Mouse (Mus musculus) R1 (cell line): ENCODE results near the gene Tesk1.
A peak's percentile ranks its signal among the peaks of the same experiment; 100 is the strongest.

ENCODE experiments used
- DNase-seq: peaks from one replicate; pipeline ENCODE4 v3.0.0-alpha.2; 2018; ENCODE audit warnings: low read depth, low spot score

The Tesk1 gene

GRCm38 (mm10) chr4:43441639-43442038 is at the start of gene Tesk1:
Gene Tesk1 (plus strand): TSS chr4:43441939.
- no peak for DNase-seq

GRCm38 (mm10) chr4:43394345-43394891 is 47.3 kb upstream of the Tesk1 start:
- no peak for DNase-seq

DNA sequence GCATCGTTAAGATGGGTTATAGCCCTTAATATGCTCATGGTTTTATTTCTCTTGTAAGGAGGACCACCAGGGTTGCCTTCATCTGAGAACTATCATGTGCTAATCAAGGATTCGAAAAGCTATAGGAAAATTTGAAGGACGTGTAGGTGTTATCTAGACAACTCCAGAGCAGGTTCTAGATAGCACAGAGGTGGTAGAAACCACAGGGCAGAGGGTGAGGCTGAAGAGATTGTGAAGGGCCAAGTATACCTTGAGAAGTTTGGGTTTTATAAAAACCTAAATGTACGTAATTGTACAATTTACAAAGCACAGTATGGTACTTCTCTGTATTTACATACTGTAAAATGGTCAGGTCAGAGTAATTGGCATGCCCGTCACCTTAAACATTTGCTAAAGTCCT is 46.6 kb upstream of the Tesk1 start:
- no peak for DNase-seq

GRCm38 (mm10) chr4:43395836-43396235 is 45.9 kb upstream of the Tesk1 start:
- DNase-seq: no peak

DNA sequence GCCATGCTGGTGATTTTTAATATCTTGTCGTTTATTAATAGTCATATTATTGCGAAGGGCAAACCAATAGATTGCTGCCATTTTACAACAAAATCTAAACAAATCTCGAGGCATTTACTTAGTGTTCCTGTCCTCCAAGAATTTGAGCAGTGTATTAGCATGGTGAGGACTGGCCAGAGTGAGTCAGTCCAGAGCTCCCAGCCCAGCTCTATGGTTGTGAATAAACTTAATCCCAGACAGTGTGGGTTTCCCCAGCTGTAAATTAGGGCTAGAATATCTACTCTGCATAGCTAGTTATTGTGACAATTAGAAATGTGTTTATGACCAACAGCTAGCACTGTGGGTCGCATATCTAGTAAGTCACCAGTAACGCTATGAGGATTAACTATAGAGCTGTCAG is 45.4 kb upstream of the Tesk1 start:
- no peak for DNase-seq

GRCm38 (mm10) chr4:43398014-43398413 is 43.7 kb upstream of the Tesk1 start:
- no peak for DNase-seq

DNA sequence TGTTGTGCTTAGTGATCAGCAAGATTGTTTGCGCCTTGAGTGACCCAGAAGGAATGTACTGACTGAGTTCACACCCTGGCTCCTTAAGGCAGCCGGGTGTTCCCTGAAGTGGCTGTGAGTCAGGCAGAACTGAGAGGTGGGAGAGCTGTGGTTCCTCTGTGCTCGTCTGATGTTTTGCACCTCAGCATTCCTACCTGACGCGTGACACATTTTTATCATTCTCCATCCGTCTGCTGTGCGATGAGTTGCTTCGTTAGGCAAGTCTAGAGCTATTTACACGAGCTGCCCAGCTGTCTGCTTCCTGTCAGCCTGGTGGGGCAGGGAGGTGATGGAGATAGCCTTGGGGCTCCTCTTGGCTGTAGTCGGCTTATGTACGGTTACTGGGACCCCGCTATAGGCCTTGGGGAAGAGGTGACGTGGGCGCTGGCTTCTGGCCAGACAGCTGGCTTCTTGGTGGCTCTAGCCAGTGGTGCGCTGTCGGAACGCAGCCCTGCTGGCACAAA is 42.9 kb upstream of the Tesk1 start:
- peak; percentile 89 for DNase-seq

- peak; percentile 54 for DNase-seq
Measured at GRCm38 (mm10) chr4:43399391-43400131, 42.2 kb upstream of the Tesk1 start.

DNA sequence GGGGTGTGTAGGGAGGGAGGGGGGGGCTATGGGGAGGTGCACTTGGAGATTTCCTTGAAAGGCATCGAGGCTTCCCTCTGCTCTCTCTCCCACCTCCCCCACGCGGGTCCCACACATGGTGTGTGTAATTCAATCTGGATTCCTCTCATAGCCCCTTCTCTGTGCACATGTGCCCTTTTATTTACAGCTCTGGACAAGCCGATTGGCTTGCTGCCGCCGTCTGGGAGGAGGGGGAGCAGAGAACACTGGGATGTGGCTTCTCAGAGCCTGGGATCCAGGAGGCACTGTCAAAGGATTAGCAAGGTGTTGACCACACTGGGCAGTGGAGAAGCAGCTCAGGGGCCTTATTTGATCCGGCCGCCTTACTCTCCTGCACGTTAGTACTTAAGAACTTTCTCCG is 40.8 kb upstream of the Tesk1 start:
- no peak for DNase-seq

GRCm38 (mm10) chr4:43401486-43401885 is 40.3 kb upstream of the Tesk1 start:
- no peak for DNase-seq

DNA sequence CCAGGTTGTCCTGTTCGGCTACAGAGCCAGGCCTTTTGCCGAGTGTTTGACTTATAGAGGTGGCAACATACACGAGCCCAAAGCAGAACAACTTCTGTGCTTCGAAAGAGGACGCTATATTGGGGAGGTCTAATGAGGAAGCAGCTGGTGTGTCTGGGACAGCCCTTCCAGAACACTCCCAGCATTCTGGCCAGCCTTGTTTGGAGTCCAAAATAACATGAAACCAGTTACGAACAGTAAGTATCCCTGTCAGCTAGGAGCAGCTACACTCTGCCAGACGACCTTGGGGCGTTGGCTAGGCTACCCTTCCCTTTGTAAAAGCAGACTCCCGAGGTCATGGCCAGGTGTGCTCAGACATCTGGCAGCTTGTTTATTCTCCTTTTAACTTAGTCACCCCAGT is 39.5 kb upstream of the Tesk1 start:
- peak; percentile 71 for DNase-seq

GRCm38 (mm10) chr4:43404697-43405096 is 37.0 kb upstream of the Tesk1 start:
- DNase-seq: peak; percentile 98

GRCm38 (mm10) chr4:43406162-43406971 is 35.4 kb upstream of the Tesk1 start:
- DNase-seq: peak; percentile 98

DNA sequence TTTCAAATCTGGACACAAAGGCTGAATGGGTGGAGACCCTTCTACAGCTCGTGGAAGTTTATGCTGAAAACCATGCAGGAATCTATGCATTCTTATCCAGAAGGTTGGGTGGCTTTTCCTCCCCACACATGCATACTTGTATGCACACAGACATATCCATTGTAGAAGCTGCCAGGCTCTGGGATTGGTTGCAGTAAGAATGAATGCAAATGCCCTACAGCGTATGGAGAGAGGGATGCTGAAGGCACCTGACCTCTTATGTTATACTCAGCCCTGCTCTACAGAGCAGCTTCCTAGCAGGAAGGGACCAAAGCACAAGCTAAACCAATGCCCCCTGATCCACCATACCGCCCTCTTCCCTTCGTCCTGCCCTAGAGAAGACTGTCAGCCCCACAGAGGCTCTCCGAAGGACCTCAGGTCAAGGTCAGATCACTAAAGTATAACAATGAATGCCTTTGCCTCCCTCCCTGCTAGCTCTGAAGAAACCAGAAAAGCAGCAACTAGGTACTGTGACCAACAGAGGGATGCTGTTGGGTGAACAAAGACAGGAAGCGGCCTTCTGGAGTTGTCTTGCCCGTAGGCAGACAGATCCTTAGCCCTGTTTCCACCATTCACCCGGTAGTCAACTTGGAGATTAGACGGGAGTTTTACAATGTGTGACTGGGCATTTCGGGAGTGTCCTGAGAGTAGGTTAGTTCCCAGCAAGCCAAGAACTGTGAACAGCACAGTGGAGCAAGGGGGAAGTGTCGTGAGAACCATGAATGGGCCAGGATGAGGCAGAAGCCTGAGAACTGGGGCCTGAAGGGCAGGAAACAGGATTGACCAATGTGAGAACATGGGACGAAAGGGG is 34.4 kb upstream of the Tesk1 start:
- DNase-seq: peak; percentile 89

GRCm38 (mm10) chr4:43414761-43415160 is 27.0 kb upstream of the Tesk1 start:
- DNase-seq: no peak

DNA sequence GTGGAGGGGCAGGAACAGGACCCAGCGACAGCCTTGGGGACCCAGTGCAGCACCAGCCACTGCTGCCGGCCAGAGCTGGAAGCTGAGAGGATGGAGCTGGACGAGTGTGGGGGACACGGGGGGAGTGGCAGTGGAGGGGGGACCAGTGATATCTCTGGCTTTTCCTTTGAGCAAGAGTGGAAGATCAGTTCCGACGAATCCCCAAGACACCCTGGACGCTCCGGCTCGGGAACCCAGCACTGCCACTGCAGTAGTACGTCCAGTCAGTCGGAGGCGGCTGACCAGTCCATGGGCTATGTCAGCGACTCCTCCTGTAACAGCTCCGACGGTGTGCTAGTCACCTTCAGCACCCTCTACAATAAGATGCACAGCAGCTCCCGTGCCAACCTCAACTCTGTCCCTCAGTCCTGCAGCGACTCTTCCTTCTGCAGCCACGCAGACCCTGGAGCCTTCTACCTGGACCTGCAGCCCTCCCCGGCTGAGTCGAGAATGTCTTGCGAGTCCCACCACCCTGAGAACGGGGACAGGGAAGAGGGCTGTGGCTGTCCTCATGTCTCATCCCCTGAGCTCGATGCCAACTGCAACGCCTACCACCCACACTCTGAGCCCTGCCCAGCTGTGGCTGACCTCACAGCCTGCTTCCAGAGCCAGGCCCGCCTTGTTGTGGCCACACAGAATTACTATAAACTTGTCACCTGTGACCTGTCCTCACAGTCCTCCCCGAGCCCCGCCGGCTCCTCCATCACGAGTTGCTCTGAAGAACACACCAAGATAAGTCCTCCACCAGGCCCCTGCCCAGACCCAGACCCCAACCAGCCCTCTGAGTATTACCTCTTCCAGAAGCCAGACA is 26.3 kb upstream of the Tesk1 start:
- no peak for DNase-seq

GRCm38 (mm10) chr4:43416071-43416490 is 25.7 kb upstream of the Tesk1 start:
- no peak for DNase-seq

DNA sequence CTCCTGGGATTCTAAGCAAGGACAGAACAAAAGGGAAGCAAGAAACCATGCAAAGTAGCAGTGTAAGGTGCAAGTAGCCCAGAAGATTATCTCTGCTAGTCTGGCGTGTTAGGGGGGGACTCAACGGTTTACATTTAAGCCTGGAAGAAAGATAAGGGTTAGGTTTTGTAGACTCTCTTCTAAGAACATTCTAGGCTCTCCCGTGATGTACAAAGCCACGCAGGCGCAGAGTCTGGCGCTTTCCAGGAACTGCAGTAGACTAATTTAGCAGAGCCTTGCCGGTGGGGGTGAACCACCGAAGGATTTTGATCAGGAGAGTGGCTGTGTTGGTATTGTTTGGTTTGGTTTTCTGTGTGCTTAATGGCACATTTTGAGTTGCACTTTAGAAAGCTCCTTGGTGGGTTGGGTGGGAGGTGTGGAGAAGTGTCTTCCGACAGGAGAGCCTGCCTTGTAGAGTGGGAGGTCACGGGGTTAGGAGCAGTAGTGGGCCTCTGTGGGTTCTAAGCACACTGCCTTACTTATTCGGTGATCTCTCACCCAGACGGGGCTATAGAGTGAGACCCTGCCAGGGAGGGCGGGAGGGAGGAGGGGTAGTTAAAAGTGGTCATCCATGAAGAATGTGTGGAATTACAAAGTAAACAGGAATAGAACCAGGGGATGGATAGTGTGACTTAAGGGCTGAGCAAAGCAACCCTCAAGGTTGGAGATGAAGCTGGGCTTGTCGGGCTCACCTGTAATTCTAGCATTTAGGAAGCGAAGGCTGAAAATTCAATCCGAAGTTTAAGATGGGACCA is 24.3 kb upstream of the Tesk1 start:
- DNase-seq: no peak

DNA sequence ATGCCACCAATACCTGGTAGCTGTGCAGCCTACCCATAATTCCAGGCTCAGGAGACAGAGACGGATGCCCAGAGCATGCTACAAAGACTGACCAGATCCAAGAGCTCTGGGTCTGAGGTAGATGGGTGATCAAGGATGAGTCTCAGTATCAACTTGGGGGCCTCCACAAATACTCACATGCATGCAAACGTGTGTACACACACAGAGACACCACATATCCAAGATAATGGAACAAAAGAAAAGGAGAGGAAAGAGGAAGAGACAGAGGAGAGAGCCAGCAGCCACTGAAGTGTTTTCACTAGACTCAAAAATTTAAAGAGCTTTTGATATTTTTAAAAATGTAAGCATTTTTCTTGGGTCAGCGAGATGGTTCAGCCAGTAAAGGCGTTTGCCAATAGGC is 23.3 kb upstream of the Tesk1 start:
- no peak for DNase-seq
